Mouse (Mus musculus): Measurements from ENCODE around the gene Mllt3. TPM values are rescaled to one million over a fixed set of nuclear protein-coding genes. Genes with fewer than 3 reads are reported as not detected.
A peak's percentile ranks its signal among the peaks of the same experiment; 100 is the strongest.
"Not testable (repeated sequence)": the region's sequence is repeated elsewhere in the genome, so short reads cannot be mapped to it uniquely, and the experiment has no call there.

The Mllt3 gene
- total RNA-seq, 2 experiments from 2014 or later, result 113 to 127 TPM

- intact Hi-C loops (cut with DNase I), result no loop called here
- DNase-seq, result no peak
- Histone ChIP-seq H3K27ac (no peak overlapping the region), H3K4me3 (no peak overlapping the region)
- TF ChIP-seq CTCF (IDR thresholded peaks at IDR 0.05), result no peak
These were observed 22.7 kb downstream of the Mllt3 start for GRCm38 (mm10) chr4:88010441-88010840.

DNA sequence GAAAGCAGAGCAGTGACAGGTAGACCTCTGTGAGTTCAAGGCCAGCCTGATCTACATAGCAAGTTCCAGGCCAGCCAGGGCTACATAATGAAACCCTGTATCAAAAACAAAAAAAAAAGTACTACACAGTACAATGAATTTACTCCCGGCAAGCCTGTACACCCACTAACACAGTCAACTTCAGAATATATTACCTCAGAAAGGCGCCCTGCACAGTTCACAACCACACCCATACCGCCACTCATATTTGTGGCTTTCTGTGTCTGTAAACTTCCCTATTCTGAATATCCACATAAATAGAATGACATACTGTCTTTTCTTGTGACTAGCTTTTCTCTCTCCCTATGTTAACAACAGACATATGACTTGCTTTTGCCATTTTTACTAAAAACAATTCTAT is 27.4 kb downstream of the Mllt3 start:
- no peak for DNase-seq
- intact Hi-C loops (cut with DNase I), result no loop called here

GRCm38 (mm10) chr4:88003159-88003948 is 29.8 kb downstream of the Mllt3 start:
- no peak for DNase-seq
- intact Hi-C loops (cut with DNase I), result no loop called here
- no peak overlapping the region for H3K27ac ChIP-seq
- no peak overlapping the region for H3K4me3 ChIP-seq
- no peak for TF ChIP-seq CTCF (IDR thresholded peaks at IDR 0.05)

More for the DNA sequence above, 27.4 kb downstream of the Mllt3 start:
- no peak for TF ChIP-seq CTCF (IDR thresholded peaks at IDR 0.05)
- Histone ChIP-seq H3K4me3 (no peak overlapping the region), H3K27ac (no peak overlapping the region)

DNA sequence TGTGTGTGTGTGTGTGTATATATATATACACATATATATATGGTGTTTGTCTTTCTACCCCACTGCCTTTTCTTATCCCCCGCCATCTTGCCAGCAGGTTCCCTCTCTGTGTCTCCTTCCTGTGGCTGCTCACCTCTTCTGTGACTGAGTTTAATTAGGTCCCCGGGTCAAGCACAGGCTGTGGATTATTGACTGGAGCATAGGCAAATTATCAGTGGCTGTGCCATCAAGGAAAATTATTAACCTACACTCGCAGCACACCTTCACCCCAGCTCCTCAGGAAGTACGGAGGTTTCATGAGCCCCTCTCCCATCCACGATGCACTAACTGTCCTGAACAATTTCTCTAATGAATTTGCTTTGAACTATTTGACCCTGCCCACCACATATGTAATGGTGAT is 41.5 kb downstream of the Mllt3 start:
- H3K4me3 ChIP-seq, result no peak overlapping the region
- DNase-seq, result no peak
- TF ChIP-seq CTCF (IDR thresholded peaks at IDR 0.05), result no peak
- no peak overlapping the region for H3K27ac ChIP-seq
- intact Hi-C loops (cut with DNase I), result no loop called here

DNA sequence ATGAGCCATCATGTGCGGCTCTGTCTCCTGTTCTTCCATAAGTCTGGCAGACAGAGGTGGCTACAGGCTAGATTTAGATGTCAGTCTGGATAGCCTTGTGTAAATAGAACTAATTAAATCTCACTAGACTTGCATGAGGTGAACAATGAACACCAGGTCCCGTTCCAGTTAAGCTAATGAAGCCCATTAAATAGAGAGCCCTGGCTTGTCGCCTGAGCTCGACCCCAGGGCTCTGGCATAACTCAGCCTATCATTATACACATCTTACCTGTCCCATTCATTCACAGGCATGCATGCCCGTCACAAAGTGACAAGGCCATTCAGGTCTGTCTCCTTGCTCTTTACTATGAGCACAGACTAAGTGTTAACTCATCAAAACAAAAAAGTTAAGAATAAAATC is 42.2 kb downstream of the Mllt3 start:
- no peak for TF ChIP-seq CTCF (IDR thresholded peaks at IDR 0.05)
- intact Hi-C loops (cut with DNase I), result no loop called here
- no peak overlapping the region for H3K27ac ChIP-seq
- DNase-seq, result no peak
- no peak overlapping the region for H3K4me3 ChIP-seq

DNA sequence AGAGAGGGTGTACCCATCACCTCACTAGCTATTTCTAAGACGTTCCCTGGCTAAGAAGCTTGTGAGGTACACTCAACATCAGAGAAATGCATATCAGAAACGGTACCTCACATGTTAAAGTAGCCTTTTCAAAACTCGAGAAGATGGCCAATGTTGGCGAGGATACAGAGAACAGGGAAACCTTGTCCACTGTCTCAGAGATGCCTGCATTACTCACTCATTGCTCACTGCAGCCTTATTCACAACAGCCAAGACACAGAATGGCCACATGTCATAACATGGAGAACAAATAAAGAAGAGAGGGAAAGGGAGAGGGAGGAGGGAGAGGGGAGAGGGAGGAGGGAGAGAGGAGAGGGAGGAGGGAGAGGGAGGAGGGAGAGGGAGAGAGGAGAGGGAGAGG is 47.9 kb downstream of the Mllt3 start:
- intact Hi-C loops (cut with DNase I), result no loop called here
- TF ChIP-seq CTCF (IDR thresholded peaks at IDR 0.05), result no peak
- H3K4me3 ChIP-seq, result no peak overlapping the region
- no peak for DNase-seq
- peak overlapping the region; percentile 59; the same call in 1 of the 2 replicates for H3K27ac ChIP-seq

- intact Hi-C loops (cut with DNase I), result no loop called here
- no peak for DNase-seq
- Histone ChIP-seq H3K4me3 (no peak overlapping the region), H3K27ac (peak overlapping the region; percentile 59)
- TF ChIP-seq CTCF (IDR thresholded peaks at IDR 0.05), result no peak
These were observed 48.6 kb downstream of the Mllt3 start for GRCm38 (mm10) chr4:87984589-87984988.

GRCm38 (mm10) chr4:87984091-87984490 is 49.1 kb downstream of the Mllt3 start:
- intact Hi-C loops (cut with DNase I), result no loop called here
- DNase-seq, result no peak
- no peak for TF ChIP-seq CTCF (IDR thresholded peaks at IDR 0.05)
- peak overlapping the region; percentile 48; the same call in 1 of the 2 replicates for H3K27ac ChIP-seq
- H3K4me3 ChIP-seq, result no peak overlapping the region

DNA sequence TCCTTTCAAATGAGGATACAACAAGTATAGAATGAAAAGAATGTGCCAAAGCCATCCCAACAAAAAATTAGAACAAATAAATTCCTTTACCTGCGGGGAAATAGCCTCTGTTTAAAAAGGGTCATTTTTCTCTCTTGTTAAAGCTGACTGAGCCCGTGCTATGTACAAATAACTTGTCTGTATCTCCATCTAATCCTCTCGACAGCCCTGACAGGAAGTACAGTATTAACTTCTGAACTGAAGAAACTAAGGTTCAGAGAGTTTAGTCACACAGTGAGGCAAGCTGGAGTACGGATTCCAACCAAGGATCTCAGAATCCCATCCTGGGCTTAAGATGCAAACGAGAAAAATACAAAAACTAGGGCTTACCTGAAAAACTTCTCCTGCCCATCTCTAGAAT is 50.6 kb downstream of the Mllt3 start:
- intact Hi-C loops (cut with DNase I), result no loop called here
- DNase-seq, result no peak
- TF ChIP-seq CTCF (IDR thresholded peaks at IDR 0.05), result no peak
- H3K4me3 ChIP-seq, result no peak overlapping the region
- H3K27ac ChIP-seq, result no peak overlapping the region

DNA sequence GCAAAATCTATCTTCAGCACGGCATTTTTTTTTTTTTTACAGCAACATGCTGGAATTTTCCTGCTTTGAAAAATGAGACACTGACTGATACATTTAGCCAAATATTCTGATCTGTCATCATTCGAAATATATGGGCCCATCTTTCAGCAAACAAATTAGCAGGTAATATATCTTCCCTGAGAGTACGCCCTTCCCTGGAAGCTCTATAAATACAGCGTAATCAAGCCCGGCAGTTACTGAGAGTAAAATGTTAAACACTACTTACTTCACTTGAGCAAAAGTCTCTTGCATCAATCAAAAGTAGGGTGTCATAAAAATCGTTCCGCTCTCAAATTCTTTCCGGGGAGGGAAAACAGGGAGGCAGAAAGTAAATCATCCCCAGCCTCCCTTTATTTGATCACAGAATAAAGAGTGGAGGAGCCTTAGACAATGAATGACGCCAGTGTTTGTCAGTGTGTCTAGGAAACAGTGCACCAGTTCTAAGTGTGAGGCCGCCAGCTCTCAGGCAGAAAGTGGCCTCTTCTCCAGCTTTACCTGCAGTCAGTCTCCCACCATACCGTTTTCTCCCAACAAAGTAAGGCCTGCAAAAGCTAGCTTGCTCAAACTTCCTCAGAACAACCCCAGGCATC is 55.2 kb downstream of the Mllt3 start:
- DNase-seq, result no peak
- intact Hi-C loops (cut with DNase I), result no loop called here
- Histone ChIP-seq H3K4me3 (no peak overlapping the region), H3K27ac (no peak overlapping the region)
- TF ChIP-seq CTCF (IDR thresholded peaks at IDR 0.05), result no peak

- Histone ChIP-seq H3K27ac (no peak overlapping the region), H3K4me3 (no peak overlapping the region)
- no peak for TF ChIP-seq CTCF (IDR thresholded peaks at IDR 0.05)
- intact Hi-C loops (cut with DNase I), result no loop called here
- DNase-seq, result no peak
These were observed 67.3 kb downstream of the Mllt3 start for GRCm38 (mm10) chr4:87965836-87966235.

DNA sequence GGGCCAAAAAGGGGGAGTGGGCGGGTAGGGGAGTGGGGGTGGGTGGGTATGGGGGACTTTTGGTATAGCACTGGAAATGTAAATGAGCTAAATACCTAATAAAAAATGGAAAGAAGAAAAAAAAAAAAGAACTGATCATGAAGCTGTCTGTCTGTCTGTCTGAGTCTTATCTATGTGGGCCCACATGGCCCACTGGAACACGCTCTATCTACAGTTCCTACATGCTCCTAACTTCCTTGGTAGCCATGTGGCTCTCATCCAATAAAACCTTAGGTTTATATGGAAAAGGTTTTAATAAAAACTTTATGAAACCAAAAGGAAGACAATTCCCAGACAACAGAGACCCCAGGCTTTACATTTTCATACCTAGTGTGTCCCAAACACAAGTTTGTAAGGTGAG is 68.3 kb downstream of the Mllt3 start:
- DNase-seq; intact Hi-C loops (cut with DNase I); H3K27ac ChIP-seq; H3K4me3 ChIP-seq: not testable (repeated sequence)

DNA sequence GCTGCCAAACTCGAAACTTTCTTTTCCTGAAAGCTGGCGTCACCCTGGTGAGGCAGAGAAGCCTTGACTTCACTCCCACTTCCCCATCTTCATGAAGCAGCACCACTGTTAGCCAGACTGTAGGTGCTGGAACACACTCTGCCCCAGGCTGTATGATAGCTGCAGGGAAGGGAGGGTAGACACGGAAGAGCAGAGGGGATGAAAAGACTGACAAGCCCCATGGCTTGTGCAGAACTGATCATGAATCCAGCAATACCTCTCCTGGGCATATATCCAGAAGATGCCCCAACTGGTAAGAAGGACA is 69.4 kb downstream of the Mllt3 start:
- DNase-seq, result no peak
- Histone ChIP-seq H3K4me3 (no peak overlapping the region), H3K27ac (no peak overlapping the region)
- intact Hi-C loops (cut with DNase I), result no loop called here
- TF ChIP-seq CTCF (IDR thresholded peaks at IDR 0.05), result no peak
